ENCODE assay signal across 20 mouse cellular contexts in genomic region chr5:148996709-148997037, GRCm38 (mm10). TPM values are rescaled to one million over a fixed set of nuclear protein-coding genes. Genes with fewer than 3 reads are reported as not detected.
DNase-seq lines count a peak whose midpoint lies in the region; ATAC-seq lines count a peak whose summit lies in the region.
"Had no signal": no experiment of that assay in that cellular context is flagged by ENCODE, and none has a peak within 500 bp of the region (broad histone marks: within the 10 kb centered on the region; RNA-seq: fewer than 3 reads in every experiment).

No protein-coding gene starts in this region.

- H3K9ac ChIP-seq in forebrain, embryonic 12.5 days: no peak overlapping the region
- H3K9ac ChIP-seq in lung, embryonic 15.5 days: no peak overlapping the region
- no peak overlapping the region for H3K9ac ChIP-seq in neural tube, embryonic 15.5 days (replicated peaks)
- H3K9ac ChIP-seq: liver, embryonic 14.5 days had no signal

- no peak for DNase-seq in forebrain, embryonic 10.5 days (ENCODE audit: extremely low spot score, low spot score)
- DNase-seq in lung, postnatal 25 days (ENCODE audit: low spot score): no peak
- DNase-seq in limb, embryonic 10.5 days (ENCODE audit: low spot score): no peak
- DNase-seq in thymus, postnatal 25 days: peak; percentile 53
- DNase-seq in frontal cortex, postnatal 36 days (ENCODE audit: low spot score in 2 of 2): no peak
- DNase-seq: adrenal gland, postnatal 10 days; heart, postnatal 36 days; retina, postnatal 1 day; right cerebral cortex, postnatal 4 days had no signal

- H3K9me3 ChIP-seq in forebrain, embryonic 10.5 days: peaks cover 14% of the 10 kb centered on the region; the same call in 1 of the 2 replicates
- 0 out of 2 replicates have a peak, but pooled peaks cover 6% of the 10 kb centered on the region for H3K9me3 ChIP-seq in forebrain, embryonic 12.5 days
- H3K9me3 ChIP-seq in lung, embryonic 15.5 days: no peaks in the 10 kb centered on the region
- 0 out of 2 replicates have a peak, but pooled peaks cover 4% of the 10 kb centered on the region for H3K9me3 ChIP-seq in limb, embryonic 10.5 days (replicated peaks)
- no peaks in the 10 kb centered on the region for H3K9me3 ChIP-seq in neural tube, embryonic 15.5 days (replicated peaks)
- H3K9me3 ChIP-seq: forebrain, embryonic 13.5 days had no signal

- peaks cover 18% of the 10 kb centered on the region for H3K36me3 ChIP-seq in forebrain, embryonic 10.5 days (replicated peaks)
- 0 out of 2 replicates have a peak, but pooled peaks cover 5% of the 10 kb centered on the region for H3K36me3 ChIP-seq in forebrain, embryonic 12.5 days (replicated peaks)
- H3K36me3 ChIP-seq in lung, embryonic 15.5 days: no peaks in the 10 kb centered on the region
- H3K36me3 ChIP-seq in limb, embryonic 10.5 days: peaks cover 20% of the 10 kb centered on the region
- no peaks in the 10 kb centered on the region for H3K36me3 ChIP-seq in neural tube, embryonic 15.5 days

- no peak overlapping the region for H3K4me3 ChIP-seq in forebrain, embryonic 10.5 days
- H3K4me3 ChIP-seq in forebrain, embryonic 12.5 days (replicated peaks): no peak overlapping the region
- no peak overlapping the region for H3K4me3 ChIP-seq in lung, embryonic 15.5 days
- H3K4me3 ChIP-seq in limb, embryonic 10.5 days: no peak overlapping the region
- no peak overlapping the region for H3K4me3 ChIP-seq in neural tube, embryonic 15.5 days (replicated peaks)
- H3K4me3 ChIP-seq: forebrain, embryonic 13.5 days; limb, embryonic 13.5 days had no signal

- no peaks in the 10 kb centered on the region for H3K27me3 ChIP-seq in forebrain, embryonic 10.5 days (ENCODE audit: poor library complexity, severe bottlenecking)
- peaks cover 3% of the 10 kb centered on the region; the same call in 1 of the 2 replicates for H3K27me3 ChIP-seq in forebrain, embryonic 12.5 days
- H3K27me3 ChIP-seq in lung, embryonic 15.5 days: no peaks in the 10 kb centered on the region
- H3K27me3 ChIP-seq in limb, embryonic 10.5 days (ENCODE audit: low read depth, poor library complexity, severe bottlenecking): no peaks in the 10 kb centered on the region
- no peaks in the 10 kb centered on the region for H3K27me3 ChIP-seq in neural tube, embryonic 15.5 days (replicated peaks)
- H3K27me3 ChIP-seq: forebrain, embryonic 13.5 days; limb, embryonic 13.5 days; Patski had no signal

- H3K27ac ChIP-seq in forebrain, embryonic 10.5 days: peak overlapping the region; percentile 30; the same call in 1 of the 2 replicates
- H3K27ac ChIP-seq in forebrain, embryonic 12.5 days: no peak overlapping the region
- H3K27ac ChIP-seq in lung, embryonic 15.5 days: 0 out of 2 replicates have a peak overlapping the region, but pooled peaks have one; percentile 13
- H3K27ac ChIP-seq in limb, embryonic 10.5 days: peak overlapping the region; percentile 69
- no peak overlapping the region for H3K27ac ChIP-seq in neural tube, embryonic 15.5 days (replicated peaks)
- H3K27ac ChIP-seq: forebrain, embryonic 13.5 days; liver, embryonic 14.5 days had no signal

- H3K4me1 ChIP-seq in forebrain, embryonic 10.5 days: peaks cover 28% of the 10 kb centered on the region
- peaks cover 20% of the 10 kb centered on the region for H3K4me1 ChIP-seq in forebrain, embryonic 12.5 days
- peaks cover 28% of the 10 kb centered on the region for H3K4me1 ChIP-seq in lung, embryonic 15.5 days
- H3K4me1 ChIP-seq in limb, embryonic 10.5 days: peaks cover 39% of the 10 kb centered on the region
- H3K4me1 ChIP-seq in neural tube, embryonic 15.5 days: peaks cover 22% of the 10 kb centered on the region

- WGBS in forebrain, embryonic 10.5 days: 81% methylated on average over 4 of the region's 4 CpGs
- WGBS in forebrain, embryonic 12.5 days: 67% methylated on average over 4 of the region's 4 CpGs
- 55% methylated on average over 4 of the region's 4 CpGs for WGBS in lung, embryonic 15.5 days
- 79% methylated on average over 4 of the region's 4 CpGs for WGBS in limb, embryonic 10.5 days
- 45% methylated on average over 4 of the region's 4 CpGs for WGBS in neural tube, embryonic 15.5 days

- H3K4me2 ChIP-seq in forebrain, embryonic 12.5 days: no peak overlapping the region
- no peak overlapping the region for H3K4me2 ChIP-seq in lung, embryonic 15.5 days
- no peak overlapping the region for H3K4me2 ChIP-seq in neural tube, embryonic 15.5 days
- H3K4me2 ChIP-seq: forebrain, embryonic 13.5 days; limb, embryonic 13.5 days had no signal

- ATAC-seq in forebrain, embryonic 12.5 days (ENCODE audit: low FRiP score): no peak
- no peak for ATAC-seq in lung, embryonic 15.5 days (ENCODE audit: borderline replicate concordance, extremely low read depth, low FRiP score, low TSS enrichment)
- no peak for ATAC-seq in neural tube, embryonic 15.5 days (ENCODE audit: low FRiP score)
- ATAC-seq: forebrain, embryonic 13.5 days; intestine, embryonic 16.5 days had no signal

RNA-seq across cellular contexts. Expression of gene Gm42791, which starts 1.7 kb away (rescaled TPM):
- polyA plus RNA-seq in forebrain, embryonic 10.5 days (2016; fragmentation: Nextera tagmentation; extraction: Ambion mirVana): 1.2 and 2.5 TPM in 2 replicates
- polyA plus RNA-seq in forebrain, embryonic 12.5 days (2016; fragmentation: Nextera tagmentation; extraction: Ambion mirVana): 4.3 and 4.9 TPM in 2 replicates
- polyA plus RNA-seq in lung, embryonic 15.5 days (2015; fragmentation: Nextera tagmentation; extraction: Ambion mirVana): 3.3 and 4.0 TPM in 2 replicates
- 0.85 TPM in 1 of 2 replicates, not detected in the other for polyA plus RNA-seq in limb, embryonic 10.5 days (2016; fragmentation: Nextera tagmentation; extraction: Ambion mirVana)
- polyA plus RNA-seq in neural tube, embryonic 15.5 days (2015; fragmentation: Nextera tagmentation; extraction: Ambion mirVana): 3.4 and 5.4 TPM in 2 replicates
- polyA plus RNA-seq: activated CD4-positive, CD25-positive, alpha-beta regulatory T cell, adult 4 months; cortical plate, adult 2 months; frontal cortex, adult 2 months; liver, embryonic 14.5 days; Patski had no signal

Comparison
In these comparisons a context has a peak if more than half of its experiments do, and no peak if none do; other contexts are left out.
1. H3K27ac ChIP-seq: peak in forebrain, embryonic 10.5 days (single experiment), lung, embryonic 15.5 days (single experiment) and limb, embryonic 10.5 days (single experiment); none in forebrain, embryonic 12.5 days (single experiment) and neural tube, embryonic 15.5 days (single experiment).